Mouse (Mus musculus) intestine, embryonic 14.5 days (tissue): Measurements from ENCODE around the gene Olfr1028. TPM values are rescaled to one million over a fixed set of nuclear protein-coding genes. Genes with fewer than 3 reads are reported as not detected.

Source experiments
- ATAC-seq: fragments of 200-750 bp; cut with Nextera tagmentation; replicated peaks from 2 replicates; pipeline ENCODE4 v1.8.0; 2017; ENCODE audit warnings: low read depth, moderate number of reproducible peaks, moderate TSS enrichment, moderate library complexity; ENCODE audit not compliant: low FRiP score, low TSS enrichment
- DNase-seq: peaks from one replicate; pipeline ENCODE4 v3.0.0-alpha.2; 2018; ENCODE audit warnings: low spot score
- H3K27ac ChIP-seq: fragments of 300-500 bp; sonication (generic); 2 replicates; pipeline ENCODE4 v1.5.1; 2014; ENCODE audit warnings: low read depth, mild to moderate bottlenecking, control low read depth
- H3K27me3 ChIP-seq: fragments of 300-500 bp; sonication (generic); replicated peaks from 2 replicates; pipeline ENCODE4 v1.6.1; 2014; ENCODE audit warnings: low read length, control low read depth; ENCODE audit not compliant: control insufficient read depth, insufficient read depth
- H3K36me3 ChIP-seq: fragments of 300-500 bp; sonication (generic); 2 replicates; pipeline ENCODE4 v1.6.1; 2014; ENCODE audit warnings: low read length, control low read depth; ENCODE audit not compliant: control insufficient read depth, insufficient read depth
- H3K4me1 ChIP-seq: fragments of 300-500 bp; sonication (generic); replicated peaks from 2 replicates; pipeline ENCODE4 v1.6.1; 2014; ENCODE audit warnings: low read length, control low read depth, mixed read lengths; ENCODE audit not compliant: control insufficient read depth, insufficient read depth
- H3K4me2 ChIP-seq: fragments of 300-500 bp; sonication (generic); 2 replicates; pipeline ENCODE4 v1.6.1; 2014; ENCODE audit warnings: low read length
- H3K4me3 ChIP-seq: fragments of 300-500 bp; sonication (generic); 2 replicates; pipeline ENCODE4 v1.5.1; 2014; ENCODE audit warnings: low read depth, low read length, control low read depth, mixed read lengths
- H3K9ac ChIP-seq: fragments of 300-500 bp; sonication (generic); 2 replicates; pipeline ENCODE4 v1.6.1; 2014; ENCODE audit warnings: mild to moderate bottlenecking, low read length
- H3K9me3 ChIP-seq: fragments of 300-500 bp; sonication (generic); 2 replicates; pipeline ENCODE4 v1.6.1; 2016; ENCODE audit warnings: low read length, control low read depth; ENCODE audit not compliant: control insufficient read depth
- WGBS: fragments of 180-500 bp; shearing (Covaris S2); extraction: QIAGEN DNeasy Blood & Tissue Kit; methylation state at CpG from one replicate; pipeline ENCODE4 v1.1.7; 2014; 5-methylcytosine and 5-hydroxymethylcytosine counted together
- polyA plus RNA-seq: library from polyadenylated mRNA; unstranded; fragments of >200 nt; fragmentation: Nextera tagmentation; extraction: Ambion mirVana; gene quantifications from 2 replicates; pipeline ENCODE4 v1.2.1, GENCODE M21; 2014

Olfr1028 gene
- polyA plus RNA-seq, result not detected in 2 replicates

GRCm38 (mm10) chr2:85950137-85950536, at the start of gene Olfr1028:
TSS of gene Olfr1028 (plus strand) at chr2:85950437.
- H3K4me3 ChIP-seq, result no peak within 1 kb of the TSS
- ATAC-seq (no peak), DNase-seq (no peak)
- H3K27me3 ChIP-seq, result no peaks in the 10 kb centered on the region
- H3K4me1 ChIP-seq, result no peaks in the 10 kb centered on the region
- H3K4me2 ChIP-seq, result no peak within 1 kb of the TSS
- no peak within 1 kb of the TSS for H3K9ac ChIP-seq
- WGBS, result 89% methylated on average over 1 of the region's 1 CpGs
- no peaks in the 10 kb centered on the region for H3K36me3 ChIP-seq
- no peaks in the 10 kb centered on the region for H3K9me3 ChIP-seq
- H3K27ac ChIP-seq, result no peak within 1 kb of the TSS

GRCm38 (mm10) chr2:85904952-85905351, 45.3 kb upstream of the Olfr1028 start, which contains the start of gene Olfr1024:
TSS of gene Olfr1024 (minus strand) at chr2:85905052.
- no peak within 1 kb of the TSS for H3K4me3 ChIP-seq
- no peak within 1 kb of the TSS for H3K9ac ChIP-seq
- ATAC-seq (no peak), DNase-seq (no peak)
- no peaks in the 10 kb centered on the region for H3K36me3 ChIP-seq
- H3K27me3 ChIP-seq, result no peaks in the 10 kb centered on the region
- no peaks in the 10 kb centered on the region for H3K4me1 ChIP-seq
- H3K4me2 ChIP-seq, result no peak within 1 kb of the TSS
- H3K9me3 ChIP-seq, result no peaks in the 10 kb centered on the region
- WGBS, result 78% methylated on average over 3 of the region's 3 CpGs
- no peak within 1 kb of the TSS for H3K27ac ChIP-seq

- Histone ChIP-seq H3K9me3 (no peaks in the 10 kb centered on the region), H3K4me2 (no peak overlapping the region), H3K4me3 (no peak overlapping the region), H3K27me3 (no peaks in the 10 kb centered on the region), H3K36me3 (no peaks in the 10 kb centered on the region), H3K4me1 (no peaks in the 10 kb centered on the region), H3K27ac (no peak overlapping the region), H3K9ac (no peak overlapping the region)
- ATAC-seq, result no peak
- no peak for DNase-seq
Measured at GRCm38 (mm10) chr2:85913197-85913596, 37.0 kb upstream of the Olfr1028 start.

GRCm38 (mm10) chr2:85914893-85915292, 35.3 kb upstream of the Olfr1028 start, which contains the start of gene Olfr1025-ps1:
TSS of gene Olfr1025-ps1 (plus strand) at chr2:85915193.
- Histone ChIP-seq H3K9ac (no peak within 1 kb of the TSS), H3K4me3 (no peak within 1 kb of the TSS), H3K27me3 (no peaks in the 10 kb centered on the region), H3K36me3 (no peaks in the 10 kb centered on the region), H3K9me3 (no peaks in the 10 kb centered on the region), H3K4me2 (no peak within 1 kb of the TSS), H3K27ac (no peak within 1 kb of the TSS), H3K4me1 (no peaks in the 10 kb centered on the region)
- DNase-seq, result no peak
- 65% methylated on average over 1 of the region's 1 CpGs for WGBS
- ATAC-seq, result no peak

- H3K27me3 ChIP-seq, result no peaks in the 10 kb centered on the region
- H3K27ac ChIP-seq, result no peak within 1 kb of the TSS
- no peak for ATAC-seq
- no peaks in the 10 kb centered on the region for H3K9me3 ChIP-seq
- H3K36me3 ChIP-seq, result no peaks in the 10 kb centered on the region
- no peaks in the 10 kb centered on the region for H3K4me1 ChIP-seq
- DNase-seq, result no peak
- WGBS, result 82% methylated on average over 3 of the region's 3 CpGs
- no peak within 1 kb of the TSS for H3K4me2 ChIP-seq
- H3K4me3 ChIP-seq, result no peak within 1 kb of the TSS
- H3K9ac ChIP-seq, result no peak within 1 kb of the TSS
Measured at GRCm38 (mm10) chr2:85921258-85921657, 29.0 kb upstream of the Olfr1028 start, which contains the start of gene Olfr1026. TSS of gene Olfr1026 (plus strand) at chr2:85921558.

- WGBS, result 92% methylated on average over 2 of the region's 2 CpGs
- DNase-seq (no peak), ATAC-seq (no peak)
- Histone ChIP-seq H3K4me3 (no peak within 1 kb of the TSS), H3K4me2 (no peak within 1 kb of the TSS), H3K27ac (no peak within 1 kb of the TSS), H3K36me3 (no peaks in the 10 kb centered on the region), H3K4me1 (no peaks in the 10 kb centered on the region), H3K27me3 (no peaks in the 10 kb centered on the region), H3K9me3 (no peaks in the 10 kb centered on the region), H3K9ac (no peak within 1 kb of the TSS)
Measured at GRCm38 (mm10) chr2:85973595-85973994, 23.4 kb downstream of the Olfr1028 start, which contains the start of gene Olfr1029. TSS of gene Olfr1029 (plus strand) at chr2:85973895.

- Histone ChIP-seq H3K9ac (no peak within 1 kb of the TSS), H3K9me3 (no peaks in the 10 kb centered on the region), H3K4me2 (no peak within 1 kb of the TSS), H3K4me3 (no peak within 1 kb of the TSS), H3K4me1 (no peaks in the 10 kb centered on the region), H3K27ac (no peak within 1 kb of the TSS), H3K36me3 (no peaks in the 10 kb centered on the region), H3K27me3 (no peaks in the 10 kb centered on the region)
- ATAC-seq (no peak), DNase-seq (no peak)
- WGBS, result 84% methylated on average over 1 of the region's 1 CpGs
Measured at GRCm38 (mm10) chr2:85978976-85979375, 28.7 kb downstream of the Olfr1028 start, which contains the start of gene Olfr1030. TSS of gene Olfr1030 (plus strand) at chr2:85979276.

- WGBS, result 64% methylated on average over 3 of the region's 3 CpGs
- DNase-seq, result no peak
- H3K36me3 ChIP-seq, result no peaks in the 10 kb centered on the region
Measured at GRCm38 (mm10) chr2:85990004-85990403, 39.8 kb downstream of the Olfr1028 start, which contains the start of gene Olfr1031. TSS of gene Olfr1031 (plus strand) at chr2:85990304.

More at GRCm38 (mm10) chr2:85990004-85990403, 39.8 kb downstream of the Olfr1028 start, which contains the start of gene Olfr1031:
- no peak within 1 kb of the TSS for H3K27ac ChIP-seq
- H3K9me3 ChIP-seq, result no peaks in the 10 kb centered on the region
- H3K4me1 ChIP-seq, result no peaks in the 10 kb centered on the region
- no peak within 1 kb of the TSS for H3K9ac ChIP-seq
- no peaks in the 10 kb centered on the region for H3K27me3 ChIP-seq
- H3K4me3 ChIP-seq, result no peak within 1 kb of the TSS
- ATAC-seq, result no peak
- H3K4me2 ChIP-seq, result no peak within 1 kb of the TSS
